Mouse (Mus musculus) midbrain, postnatal 0 days (tissue): ENCODE data around the gene Gm11569. TPM values are rescaled to one million over a fixed set of nuclear protein-coding genes. Genes with fewer than 3 reads are reported as not detected.
"Not testable (repeated sequence)": the region's sequence is repeated elsewhere in the genome, so short reads cannot be mapped to it uniquely, and the experiment has no call there.

Experiments used
- ATAC-seq: fragments of 200-750 bp; cut with Nextera tagmentation; 2 replicates; pipeline ENCODE4 v1.8.0; 2017; ENCODE audit warnings: moderate number of reproducible peaks, mild to moderate bottlenecking, moderate TSS enrichment, moderate library complexity; ENCODE audit not compliant: low FRiP score
- DNase-seq: peaks from one replicate; pipeline ENCODE4 v3.0.0-alpha.2; 2015; ENCODE audit warnings: low spot score
- H3K27ac ChIP-seq: fragments of 300-500 bp; sonication (generic); 2 replicates; pipeline ENCODE4 v1.5.1; 2014; ENCODE audit warnings: low read depth, mild to moderate bottlenecking, low read length, mixed read lengths
- H3K27me3 ChIP-seq: fragments of 300-500 bp; sonication (generic); 2 replicates; pipeline ENCODE4 v1.6.1; 2014; ENCODE audit warnings: low read length, control low read depth, mixed read lengths; ENCODE audit not compliant: insufficient read depth
- H3K36me3 ChIP-seq: fragments of 300-500 bp; sonication (generic); 2 replicates; pipeline ENCODE4 v1.6.1; 2014; ENCODE audit warnings: low read length, control low read depth, mixed read lengths; ENCODE audit not compliant: insufficient read depth
- H3K4me1 ChIP-seq: fragments of 300-500 bp; sonication (generic); 2 replicates; pipeline ENCODE4 v1.6.1; 2014; ENCODE audit warnings: mild to moderate bottlenecking, control low read depth, antibody characterized with exemption, low read length, mixed read lengths; ENCODE audit not compliant: insufficient read depth
- H3K4me2 ChIP-seq: fragments of 300-500 bp; sonication (generic); 2 replicates; pipeline ENCODE4 v1.6.1; 2014; ENCODE audit warnings: low read depth, mild to moderate bottlenecking, low read length, mixed read lengths; ENCODE audit not compliant: poor library complexity, severe bottlenecking
- H3K4me3 ChIP-seq: fragments of 300-500 bp; sonication (generic); 2 replicates; pipeline ENCODE4 v1.5.1; 2014; ENCODE audit warnings: low read depth, mild to moderate bottlenecking, low read length, moderate library complexity
- H3K9ac ChIP-seq: fragments of 300-500 bp; sonication (generic); replicated peaks from 2 replicates; pipeline ENCODE4 v1.6.1; 2014; ENCODE audit warnings: mild to moderate bottlenecking, low read length, moderate library complexity, mixed read lengths; ENCODE audit not compliant: poor library complexity, severe bottlenecking
- H3K9me3 ChIP-seq: fragments of 300-500 bp; sonication (generic); 2 replicates; pipeline ENCODE4 v1.6.1; 2016; ENCODE audit warnings: low read length, control low read depth
- CTCF ChIP-seq: IDR thresholded peaks from 2 replicates; pipeline ENCODE4 v1.5.1; 2016; ENCODE audit warnings: antibody characterized with exemption, mild to moderate bottlenecking
- WGBS: fragments of 180-500 bp; shearing (Covaris S2); extraction: QIAGEN DNeasy Blood & Tissue Kit; methylation state at CpG from one replicate; pipeline ENCODE4 v1.1.7; 2014; 5-methylcytosine and 5-hydroxymethylcytosine counted together
- polyA plus RNA-seq: library from polyadenylated mRNA; unstranded; fragments of >200 nt; fragmentation: Nextera tagmentation; extraction: Ambion mirVana; gene quantifications from 2 replicates; pipeline ENCODE4 v1.2.1, GENCODE M21; 2015
- total RNA-seq: library from RNA; depleted of rRNA; stranded (reverse); fragments of >200 nt; gene quantifications from 2 replicates; pipeline ENCODE4 v1.2.3, GENCODE M21; 2014

The Gm11569 gene
- total and polyA plus RNA-seq, 2 experiments from 2014 or later, result not detected

DNA sequence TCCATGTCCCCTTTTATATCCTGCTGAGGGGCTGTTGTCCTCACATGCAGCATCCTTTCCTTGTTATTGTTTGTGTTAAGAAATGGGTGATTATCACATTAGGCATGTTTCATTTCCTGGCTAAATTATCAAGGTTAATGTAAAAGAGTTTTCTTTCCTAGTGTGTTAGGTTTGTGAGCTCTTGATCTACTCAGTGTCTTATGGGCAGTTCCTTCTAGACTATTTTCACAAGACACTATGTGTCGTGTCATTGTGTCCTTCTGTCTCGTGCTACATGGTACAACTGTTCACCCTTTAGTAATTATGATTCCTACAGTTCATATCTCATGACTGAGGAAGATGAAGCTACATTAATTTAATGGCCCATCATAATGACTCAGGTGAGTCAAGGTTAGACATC is 5.4 kb downstream of the Gm11569 start, which contains the start of gene Gm11596:
TSS of gene Gm11596 (minus strand) at position 101 of the 400 bp plus-strand sequence.
- Histone ChIP-seq H3K4me1 (no peaks in the 10 kb centered on the region), H3K27me3 (no peaks in the 10 kb centered on the region), H3K9ac (no peak within 1 kb of the TSS), H3K4me2 (no peak within 1 kb of the TSS), H3K36me3 (no peaks in the 10 kb centered on the region), H3K9me3 (no peaks in the 10 kb centered on the region), H3K27ac (no peak within 1 kb of the TSS), H3K4me3 (no peak within 1 kb of the TSS)
- no peak for DNase-seq
- 83% methylated on average over 2 of the region's 2 CpGs for WGBS
- TF ChIP-seq CTCF, result no peak
- no peak for ATAC-seq

GRCm38 (mm10) chr11:99784900-99785299 is 13.8 kb downstream of the Gm11569 start, which contains the start of gene Krtap4-9:
Gene Krtap4-9 (plus strand): TSS chr11:99785200.
- DNase-seq, H3K9ac ChIP-seq, H3K4me2 ChIP-seq, H3K27me3 ChIP-seq, H3K27ac ChIP-seq, H3K4me3 ChIP-seq, H3K36me3 ChIP-seq, ATAC-seq, H3K4me1 ChIP-seq, H3K9me3 ChIP-seq: not testable (repeated sequence)

DNA sequence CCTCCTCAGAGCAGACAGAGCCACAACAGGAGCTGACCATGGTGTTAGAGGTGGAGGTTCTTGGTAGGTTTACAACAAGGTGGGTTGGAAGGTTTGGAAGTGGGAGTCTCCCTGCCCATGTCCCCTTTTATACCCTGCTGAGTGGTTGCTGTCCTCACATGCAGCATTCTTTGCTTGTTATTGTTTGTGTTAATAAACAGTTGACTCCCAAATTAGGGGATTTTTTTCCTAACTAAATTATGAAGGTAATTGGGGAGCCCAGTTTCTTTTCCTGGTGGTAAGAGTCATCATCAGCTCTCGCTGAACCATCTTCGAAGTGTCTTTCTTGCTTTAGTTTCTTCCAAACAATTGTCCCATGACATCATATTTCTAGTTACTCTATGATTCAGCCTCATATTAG is 18.1 kb downstream of the Gm11569 start, which contains the start of gene Krtap4-8:
TSS of gene Krtap4-8 (minus strand) at position 101 of the 400 bp plus-strand sequence.
- Histone ChIP-seq H3K9ac (no peak within 1 kb of the TSS), H3K4me3 (no peak within 1 kb of the TSS), H3K4me1 (no peaks in the 10 kb centered on the region), H3K27me3 (no peaks in the 10 kb centered on the region), H3K27ac (no peak within 1 kb of the TSS), H3K9me3 (no peaks in the 10 kb centered on the region), H3K4me2 (no peak within 1 kb of the TSS), H3K36me3 (no peaks in the 10 kb centered on the region)
- TF ChIP-seq CTCF, result no peak
- WGBS, result 93% methylated on average over 2 of the region's 2 CpGs
- DNase-seq (no peak), ATAC-seq (no peak)

DNA sequence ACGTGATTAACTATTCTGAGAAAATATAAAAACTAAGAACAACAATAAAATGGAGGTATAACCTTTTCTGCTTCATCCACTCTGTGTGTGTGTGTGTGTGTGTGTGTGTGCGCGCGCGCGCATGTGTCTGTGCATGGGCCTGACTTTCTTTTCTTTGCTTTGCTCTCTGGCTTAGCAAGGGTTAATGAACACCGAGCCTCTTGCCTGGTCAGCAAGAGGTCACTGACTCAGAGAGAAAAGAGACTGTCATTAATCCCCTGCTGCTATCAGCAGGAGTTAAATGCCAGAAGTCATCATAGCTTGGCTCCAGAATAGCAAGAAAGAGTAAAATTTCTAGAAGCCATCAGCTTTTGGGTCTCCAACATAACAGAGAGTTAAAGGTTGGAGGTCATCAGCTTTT is 20.3 kb downstream of the Gm11569 start:
- WGBS, result 63% methylated on average over 7 of the region's 7 CpGs
- H3K4me1 ChIP-seq, result no peaks in the 10 kb centered on the region
- H3K36me3 ChIP-seq, result no peaks in the 10 kb centered on the region
- H3K27ac ChIP-seq, result no peak overlapping the region
- H3K9me3 ChIP-seq, result no peaks in the 10 kb centered on the region
- DNase-seq, result no peak
- ATAC-seq, result no peak
- TF ChIP-seq CTCF, result no peak
- no peak overlapping the region for H3K4me2 ChIP-seq
- H3K9ac ChIP-seq, result no peak overlapping the region
- no peaks in the 10 kb centered on the region for H3K27me3 ChIP-seq
- H3K4me3 ChIP-seq, result no peak overlapping the region

GRCm38 (mm10) chr11:99772813-99773212 is 25.9 kb downstream of the Gm11569 start, which contains the start of gene Gm11595:
Gene Gm11595 (minus strand): TSS chr11:99772913.
- H3K27ac ChIP-seq, H3K27me3 ChIP-seq, H3K4me2 ChIP-seq, ATAC-seq, DNase-seq, H3K4me3 ChIP-seq, H3K4me1 ChIP-seq, H3K9me3 ChIP-seq, H3K36me3 ChIP-seq, H3K9ac ChIP-seq: not testable (repeated sequence)

DNA sequence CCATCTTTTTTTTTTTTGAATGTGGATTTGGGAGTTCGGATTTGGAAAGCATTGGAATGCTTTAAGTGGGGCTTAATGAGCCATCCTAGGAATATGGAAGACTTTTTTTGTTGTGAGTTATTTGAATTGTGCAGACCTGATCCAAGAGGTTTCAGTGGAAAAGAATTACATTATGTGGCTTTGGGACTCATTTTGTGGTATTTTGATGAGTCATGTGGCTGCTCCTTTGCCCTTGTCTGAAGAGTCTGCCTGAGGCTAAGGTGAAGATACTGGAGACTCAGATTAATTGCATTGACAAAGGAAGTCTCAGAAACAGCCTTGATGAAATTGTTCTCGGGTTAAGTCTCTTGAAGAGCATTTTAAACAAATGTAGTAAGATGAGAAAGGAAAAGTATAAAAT is 30.3 kb downstream of the Gm11569 start:
- DNase-seq, result no peak

More for the DNA sequence above, 30.3 kb downstream of the Gm11569 start:
- no peak for ATAC-seq
- Histone ChIP-seq H3K4me3 (no peak overlapping the region), H3K36me3 (no peaks in the 10 kb centered on the region), H3K4me1 (no peaks in the 10 kb centered on the region), H3K4me2 (no peak overlapping the region), H3K9ac (no peak overlapping the region), H3K27ac (no peak overlapping the region), H3K9me3 (no peaks in the 10 kb centered on the region), H3K27me3 (no peaks in the 10 kb centered on the region)
- WGBS, result 83% methylated on average over 2 of the region's 2 CpGs
- TF ChIP-seq CTCF, result no peak
